Mouse (Mus musculus) granulocyte monocyte progenitor cell, adult 5-6 weeks (primary cell): ENCODE results near the gene Comp. TPM values are rescaled to one million over a fixed set of nuclear protein-coding genes. Genes with fewer than 3 reads are reported as not detected.
A peak's percentile ranks its signal among the peaks of the same experiment; 100 is the strongest.

ENCODE experiments used
- ATAC-seq: replicated peaks from 2 replicates; pipeline ENCODE4 v1.8.0; 2016; ENCODE audit warnings: mild to moderate bottlenecking, moderate TSS enrichment, inconsistent platforms; ENCODE audit not compliant: poor library complexity, severe bottlenecking
- total RNA-seq, 2 experiments: library from RNA; stranded (forward) in 1 of 2; stranded (reverse) in 1 of 2; fragments of 200-712, 200-1000 nt in 1 of 2; fragments of >200 nt in 1 of 2; fragmentation: Nextera tagmentation in 1 of 2; gene quantifications; 2 replicates each; pipeline ENCODE4 v1.2.3; 2014 to 2017

The Comp gene
- total RNA-seq, 2 experiments from 2014 or later = not detected

- no peak for ATAC-seq
Observed at GRCm38 (mm10) chr8:70422722-70423121, 49.4 kb downstream of the Comp start.

GRCm38 (mm10) chr8:70426300-70426907 is 53.0 kb downstream of the Comp start:
- ATAC-seq = peak; percentile 85

- ATAC-seq = no peak
Observed at GRCm38 (mm10) chr8:70431213-70431612, 57.9 kb downstream of the Comp start.

Other genes starting within 250 kb of the Comp start
- 37.0 and 64.5 TPM in 2 replicates for gene Nr2c2ap, start 242.2 kb upstream of the Comp start, total RNA-seq (2014; fragmentation: Nextera tagmentation)
- gene Nr2c2ap, start 242.2 kb upstream of the Comp start, total RNA-seq (2017) = 8.7 and 9.4 TPM in 2 replicates
- 4.8 and 6.9 TPM in 2 replicates for gene Rfxank, start 234.4 kb upstream of the Comp start, total RNA-seq (2014; fragmentation: Nextera tagmentation)
- 5.9 and 11.6 TPM in 2 replicates for gene Rfxank, start 234.4 kb upstream of the Comp start, total RNA-seq (2017)
- gene Borcs8, start 234.1 kb upstream of the Comp start, total RNA-seq (2014; fragmentation: Nextera tagmentation) = 26.6 and 53.7 TPM in 2 replicates
- gene Borcs8, start 234.1 kb upstream of the Comp start, total RNA-seq (2017) = 34.3 and 40.0 TPM in 2 replicates
- gene Mef2b, start 233.8 kb upstream of the Comp start, total RNA-seq (2014; fragmentation: Nextera tagmentation) = not detected in 2 replicates
- not detected in 2 replicates for gene Mef2b, start 233.8 kb upstream of the Comp start, total RNA-seq (2017)
- gene Tmem161a, start 201.2 kb upstream of the Comp start, total RNA-seq (2014; fragmentation: Nextera tagmentation) = 15.6 and 29.6 TPM in 2 replicates
- gene Tmem161a, start 201.2 kb upstream of the Comp start, total RNA-seq (2017) = 9.4 and 21.4 TPM in 2 replicates
- 3.2 and 5.5 TPM in 2 replicates for gene Slc25a42, start 161.3 kb upstream of the Comp start, total RNA-seq (2014; fragmentation: Nextera tagmentation)
- gene Slc25a42, start 161.3 kb upstream of the Comp start, total RNA-seq (2017) = 0.62 and 1.2 TPM in 2 replicates
- 62.5 and 68.0 TPM in 2 replicates for gene Sugp2, start 139.3 kb upstream of the Comp start, total RNA-seq (2014; fragmentation: Nextera tagmentation)
- gene Sugp2, start 139.3 kb upstream of the Comp start, total RNA-seq (2017) = 26.0 and 56.4 TPM in 2 replicates
- 4.9 and 6.9 TPM in 2 replicates for gene Armc6, start 139.1 kb upstream of the Comp start, total RNA-seq (2014; fragmentation: Nextera tagmentation)
- gene Armc6, start 139.1 kb upstream of the Comp start, total RNA-seq (2017) = 8.0 and 9.4 TPM in 2 replicates
- gene Homer3, start 90.7 kb upstream of the Comp start, total RNA-seq (2014; fragmentation: Nextera tagmentation) = 5.4 and 12.3 TPM in 2 replicates
- 6.5 and 12.3 TPM in 2 replicates for gene Homer3, start 90.7 kb upstream of the Comp start, total RNA-seq (2017)
- 45.9 and 66.8 TPM in 2 replicates for gene Ddx49, start 71.1 kb upstream of the Comp start, total RNA-seq (2014; fragmentation: Nextera tagmentation)
- 139 and 177 TPM in 2 replicates for gene Ddx49, start 71.1 kb upstream of the Comp start, total RNA-seq (2017)
- gene Cope, start 71.0 kb upstream of the Comp start, total RNA-seq (2014; fragmentation: Nextera tagmentation) = 209 and 240 TPM in 2 replicates
- 132 and 155 TPM in 2 replicates for gene Cope, start 71.0 kb upstream of the Comp start, total RNA-seq (2017)
- not detected in 2 replicates for gene Cers1, start 57.8 kb upstream of the Comp start, total RNA-seq (2014; fragmentation: Nextera tagmentation)
- gene Cers1, start 57.8 kb upstream of the Comp start, total RNA-seq (2017) = not detected in 2 replicates
- gene Gdf1, start 43.7 kb upstream of the Comp start, total RNA-seq (2014; fragmentation: Nextera tagmentation) = not detected in 2 replicates
- not detected in 2 replicates for gene Gdf1, start 43.7 kb upstream of the Comp start, total RNA-seq (2017)
- gene Upf1, start 20.3 kb upstream of the Comp start, total RNA-seq (2014; fragmentation: Nextera tagmentation) = 30.6 and 33.7 TPM in 2 replicates
- gene Upf1, start 20.3 kb upstream of the Comp start, total RNA-seq (2017) = 24.2 and 30.8 TPM in 2 replicates
- 7.4 and 19.5 TPM in 2 replicates for gene Crtc1, start 66.0 kb downstream of the Comp start, total RNA-seq (2014; fragmentation: Nextera tagmentation)
- gene Crtc1, start 66.0 kb downstream of the Comp start, total RNA-seq (2017) = 2.3 and 4.8 TPM in 2 replicates
- 2.1 and 4.4 TPM in 2 replicates for gene Klhl26, start 103.4 kb downstream of the Comp start, total RNA-seq (2014; fragmentation: Nextera tagmentation)
- gene Klhl26, start 103.4 kb downstream of the Comp start, total RNA-seq (2017) = 4.0 and 4.1 TPM in 2 replicates
- gene Tmem59l, start 113.8 kb downstream of the Comp start, total RNA-seq (2014; fragmentation: Nextera tagmentation) = not detected in 2 replicates
- not detected in 2 replicates for gene Tmem59l, start 113.8 kb downstream of the Comp start, total RNA-seq (2017)
- gene Crlf1, start 119.6 kb downstream of the Comp start, total RNA-seq (2014; fragmentation: Nextera tagmentation) = not detected in 2 replicates
- not detected in 2 replicates for gene Crlf1, start 119.6 kb downstream of the Comp start, total RNA-seq (2017)
- 21.7 and 30.2 TPM in 2 replicates for gene Rex1bd, start 133.2 kb downstream of the Comp start, total RNA-seq (2014; fragmentation: Nextera tagmentation)
- gene Rex1bd, start 133.2 kb downstream of the Comp start, total RNA-seq (2017) = 33.4 and 64.9 TPM in 2 replicates
- 2,675 and 2,799 TPM in 2 replicates for gene Uba52, start 137.2 kb downstream of the Comp start, total RNA-seq (2014; fragmentation: Nextera tagmentation)
- gene Uba52, start 137.2 kb downstream of the Comp start, total RNA-seq (2017) = 3,231 and 3,572 TPM in 2 replicates
- gene Fkbp8, start 154.2 kb downstream of the Comp start, total RNA-seq (2014; fragmentation: Nextera tagmentation) = 113 and 149 TPM in 2 replicates
- 107 and 118 TPM in 2 replicates for gene Fkbp8, start 154.2 kb downstream of the Comp start, total RNA-seq (2017)
- 83.7 and 84.5 TPM in 2 replicates for gene Kxd1, start 154.4 kb downstream of the Comp start, total RNA-seq (2014; fragmentation: Nextera tagmentation)
- gene Kxd1, start 154.4 kb downstream of the Comp start, total RNA-seq (2017) = 68.7 and 74.4 TPM in 2 replicates
- gene Ell, start 165.9 kb downstream of the Comp start, total RNA-seq (2014; fragmentation: Nextera tagmentation) = 11.7 and 13.6 TPM in 2 replicates
- gene Ell, start 165.9 kb downstream of the Comp start, total RNA-seq (2017) = 5.5 and 5.7 TPM in 2 replicates
- 30.8 and 66.6 TPM in 2 replicates for gene Isyna1, start 220.8 kb downstream of the Comp start, total RNA-seq (2014; fragmentation: Nextera tagmentation)
- 35.2 and 38.6 TPM in 2 replicates for gene Isyna1, start 220.8 kb downstream of the Comp start, total RNA-seq (2017)
- gene Ssbp4, start 235.3 kb downstream of the Comp start, total RNA-seq (2014; fragmentation: Nextera tagmentation) = 53.8 and 75.4 TPM in 2 replicates
- gene Ssbp4, start 235.3 kb downstream of the Comp start, total RNA-seq (2017) = 35.2 and 87.9 TPM in 2 replicates
- 2.9 and 5.2 TPM in 2 replicates for gene Lrrc25, start 242.6 kb downstream of the Comp start, total RNA-seq (2014; fragmentation: Nextera tagmentation)
- 1.1 and 3.1 TPM in 2 replicates for gene Lrrc25, start 242.6 kb downstream of the Comp start, total RNA-seq (2017)